Comparison of ENCODE assay signal across 8 mouse cellular contexts in genomic region chr13:109229618-109230334, GRCm38 (mm10).
DNase-seq lines count a peak whose midpoint lies in the region; ATAC-seq and TF ChIP-seq lines count a peak whose summit lies in the region.

No protein-coding gene starts in this region.

- peaks cover 4% of the 10 kb centered on the region; the same call in 1 of the 2 replicates for H3K4me1 ChIP-seq in forebrain, embryonic 12.5 days
- peaks cover 14% of the 10 kb centered on the region for H3K4me1 ChIP-seq in limb, embryonic 15.5 days
- no peaks in the 10 kb centered on the region for H3K4me1 ChIP-seq in neural tube, embryonic 12.5 days

- intact Hi-C loops in gastrocnemius, adult 2 months (cut with DNase I): loop anchor here (1.0 to 10.0 kb wide), 5 partner anchors 113 to 380 kb away; no protein-coding TSS in a partner anchor

- H3K4me2 ChIP-seq in forebrain, embryonic 12.5 days: no peak overlapping the region
- H3K4me2 ChIP-seq in limb, embryonic 15.5 days: peak overlapping the region; percentile 40
- H3K4me2 ChIP-seq in neural tube, embryonic 12.5 days (replicated peaks): peak overlapping the region; percentile 12; the same call in 1 of the 2 replicates

- H3K27me3 ChIP-seq in forebrain, embryonic 12.5 days: no peaks in the 10 kb centered on the region
- H3K27me3 ChIP-seq in limb, embryonic 15.5 days: no peaks in the 10 kb centered on the region
- H3K27me3 ChIP-seq in neural tube, embryonic 12.5 days (replicated peaks): no peaks in the 10 kb centered on the region

- peak overlapping the region; percentile 72 for H3K4me3 ChIP-seq in gastrocnemius, adult 2 months
- no peak overlapping the region for H3K4me3 ChIP-seq in forebrain, embryonic 12.5 days (replicated peaks)
- peak overlapping the region; percentile 23 for H3K4me3 ChIP-seq in limb, embryonic 15.5 days
- H3K4me3 ChIP-seq in neural tube, embryonic 12.5 days: no peak overlapping the region

- DNase-seq in gastrocnemius, adult 2 months: no peak
- no peak for DNase-seq in gastrocnemius, postnatal 4 days (ENCODE audit: low spot score in 2 of 2)
- DNase-seq in CD4-positive helper T cell, adult 2 months (ENCODE audit: low read depth, low spot score): peak; percentile 60
- no peak for DNase-seq in layer of hippocampus, postnatal 14 days (ENCODE audit: low spot score in 2 of 2)

- ATAC-seq in forebrain, embryonic 12.5 days (ENCODE audit: low FRiP score): peak; percentile 49; the same call in 1 of the 2 replicates
- ATAC-seq in limb, embryonic 15.5 days (ENCODE audit: insufficient number of reproducible peaks, low FRiP score, low TSS enrichment, low read depth): no peak
- ATAC-seq in neural tube, embryonic 12.5 days (ENCODE audit: low FRiP score, low read depth): peak; percentile 25; the same call in 1 of the 2 replicates
- ATAC-seq in monocyte, adult 5-6 weeks (replicated peaks; ENCODE audit: insufficient number of reproducible peaks, low FRiP score, low TSS enrichment, poor library complexity, severe bottlenecking): no peak; the same call in 1 of the 2 replicates

- no peak for TF ChIP-seq CTCF in gastrocnemius, adult 2 months (IDR thresholded peaks at IDR 0.05)

- H3K9me3 ChIP-seq in forebrain, embryonic 12.5 days: no peaks in the 10 kb centered on the region
- H3K9me3 ChIP-seq in limb, embryonic 15.5 days: no peaks in the 10 kb centered on the region
- H3K9me3 ChIP-seq in neural tube, embryonic 12.5 days: no peaks in the 10 kb centered on the region

- H3K27ac ChIP-seq in gastrocnemius, adult 2 months: peak overlapping the region; percentile 78
- no peak overlapping the region for H3K27ac ChIP-seq in forebrain, embryonic 12.5 days
- H3K27ac ChIP-seq in limb, embryonic 15.5 days: no peak overlapping the region
- no peak overlapping the region for H3K27ac ChIP-seq in neural tube, embryonic 12.5 days

- H3K36me3 ChIP-seq in forebrain, embryonic 12.5 days (replicated peaks): no peaks in the 10 kb centered on the region
- no peaks in the 10 kb centered on the region for H3K36me3 ChIP-seq in limb, embryonic 15.5 days
- H3K36me3 ChIP-seq in neural tube, embryonic 12.5 days: no peaks in the 10 kb centered on the region

- H3K9ac ChIP-seq in forebrain, embryonic 12.5 days: no peak overlapping the region
- H3K9ac ChIP-seq in limb, embryonic 15.5 days: no peak overlapping the region
- H3K9ac ChIP-seq in neural tube, embryonic 12.5 days: no peak overlapping the region

- 81% methylated on average over 17 of the region's 17 CpGs for WGBS in forebrain, embryonic 12.5 days
- WGBS in limb, embryonic 15.5 days: 36% methylated on average over 17 of the region's 17 CpGs
- WGBS in neural tube, embryonic 12.5 days: 77% methylated on average over 17 of the region's 17 CpGs

Comparison
In these comparisons a context has a peak if more than half of its experiments do, and no peak if none do; other contexts are left out.
1. H3K4me3 ChIP-seq: peak in gastrocnemius, adult 2 months (single experiment) and limb, embryonic 15.5 days (single experiment); none in forebrain, embryonic 12.5 days (single experiment) and neural tube, embryonic 12.5 days (single experiment).
2. ATAC-seq: peak in forebrain, embryonic 12.5 days (single experiment) and neural tube, embryonic 12.5 days (single experiment); none in limb, embryonic 15.5 days (single experiment) and monocyte, adult 5-6 weeks (single experiment).